Mouse (Mus musculus): ENCODE measurements around the gene Gm28308. TPM values are rescaled to one million over a fixed set of nuclear protein-coding genes. Genes with fewer than 3 reads are reported as not detected.

Gene Gm28308
- polyA plus RNA-seq, 1 experiment from 2014 or later: not detected

DNA sequence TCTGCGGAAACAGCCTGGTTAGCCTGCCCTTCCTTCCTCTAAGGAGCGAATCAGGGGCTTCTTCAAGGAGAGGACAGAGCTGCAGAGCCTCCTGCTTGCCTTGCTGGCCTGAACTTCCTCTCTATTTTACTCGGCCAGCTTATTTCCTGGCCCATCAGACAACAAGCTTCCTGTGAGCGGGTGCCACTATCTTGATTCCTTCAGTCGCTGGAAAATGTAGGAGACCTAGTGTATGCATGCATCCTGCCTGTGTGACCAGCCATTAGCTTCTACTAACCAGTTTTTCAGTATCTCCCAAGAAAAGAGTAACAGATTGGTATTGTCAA lies 42.3 kb downstream of the Gm28308 start:
- ATAC-seq (replicated peaks; ENCODE audit: low FRiP score, low TSS enrichment, low read depth): no peak
- H3K4me3 ChIP-seq (ENCODE audit: low read depth, low read length): peak overlapping the region; percentile 59

GRCm38 (mm10) chr6:52170166-52170897 lies 42.8 kb downstream of the Gm28308 start:
- DNase-seq (ENCODE audit: low spot score) (peak; percentile 75), ATAC-seq (replicated peaks; ENCODE audit: low FRiP score, low TSS enrichment, low read depth) (no peak)
- H3K36me3 ChIP-seq (ENCODE audit: control insufficient read depth, insufficient read depth, low read length): no peaks in the 10 kb centered on the region
- 0 out of 2 replicates have a peak, but pooled peaks cover 8% of the 10 kb centered on the region for H3K27me3 ChIP-seq (replicated peaks; ENCODE audit: control insufficient read depth, insufficient read depth, low read length)
- H3K9me3 ChIP-seq (ENCODE audit: control insufficient read depth, low read length): no peaks in the 10 kb centered on the region
- peak overlapping the region; percentile 88 for H3K27ac ChIP-seq (ENCODE audit: low read depth)
- peak overlapping the region; percentile 87 for H3K9ac ChIP-seq (ENCODE audit: low read length)
- 28% methylated on average over 40 of the region's 40 CpGs for WGBS
- peaks cover 42% of the 10 kb centered on the region for H3K4me1 ChIP-seq (replicated peaks; ENCODE audit: control insufficient read depth, insufficient read depth, low read length)
- peak overlapping the region; percentile 59 for H3K4me3 ChIP-seq (ENCODE audit: low read depth, low read length)
- peak overlapping the region; percentile 70 for H3K4me2 ChIP-seq (ENCODE audit: low read length)

More for the DNA sequence above, 42.3 kb downstream of the Gm28308 start:
- Histone ChIP-seq H3K4me2 (ENCODE audit: low read length) (peak overlapping the region; percentile 70), H3K4me1 (replicated peaks; ENCODE audit: control insufficient read depth, insufficient read depth, low read length) (peaks cover 38% of the 10 kb centered on the region), H3K36me3 (ENCODE audit: control insufficient read depth, insufficient read depth, low read length) (no peaks in the 10 kb centered on the region), H3K27ac (ENCODE audit: low read depth) (peak overlapping the region; percentile 88), H3K9ac (ENCODE audit: low read length) (peak overlapping the region; percentile 87), H3K9me3 (ENCODE audit: control insufficient read depth, low read length) (no peaks in the 10 kb centered on the region), H3K27me3 (replicated peaks; ENCODE audit: control insufficient read depth, insufficient read depth, low read length) (0 out of 2 replicates have a peak, but pooled peaks cover 8% of the 10 kb centered on the region)
- WGBS: 43% methylated on average over 5 of the region's 5 CpGs
- DNase-seq (ENCODE audit: low spot score): no peak

GRCm38 (mm10) chr6:52169499-52170165 lies 43.5 kb downstream of the Gm28308 start:
- peak; percentile 67 for DNase-seq (ENCODE audit: low spot score)
- peak overlapping the region; percentile 59; the same call in 1 of the 2 replicates for H3K4me3 ChIP-seq (ENCODE audit: low read depth, low read length)
- ATAC-seq (replicated peaks; ENCODE audit: low FRiP score, low TSS enrichment, low read depth): no peak
- H3K27me3 ChIP-seq (replicated peaks; ENCODE audit: control insufficient read depth, insufficient read depth, low read length): 0 out of 2 replicates have a peak, but pooled peaks cover 8% of the 10 kb centered on the region
- H3K9ac ChIP-seq (ENCODE audit: low read length): peak overlapping the region; percentile 87
- H3K4me2 ChIP-seq (ENCODE audit: low read length): peak overlapping the region; percentile 70
- H3K9me3 ChIP-seq (ENCODE audit: control insufficient read depth, low read length): no peaks in the 10 kb centered on the region
- peak overlapping the region; percentile 88 for H3K27ac ChIP-seq (ENCODE audit: low read depth)
- 33% methylated on average over 16 of the region's 16 CpGs for WGBS
- peaks cover 47% of the 10 kb centered on the region for H3K4me1 ChIP-seq (replicated peaks; ENCODE audit: control insufficient read depth, insufficient read depth, low read length)
- no peaks in the 10 kb centered on the region for H3K36me3 ChIP-seq (ENCODE audit: control insufficient read depth, insufficient read depth, low read length)

- Histone ChIP-seq H3K4me2 (ENCODE audit: low read length) (peak overlapping the region; percentile 70), H3K4me1 (replicated peaks; ENCODE audit: control insufficient read depth, insufficient read depth, low read length) (peaks cover 45% of the 10 kb centered on the region), H3K9me3 (ENCODE audit: control insufficient read depth, low read length) (no peaks in the 10 kb centered on the region), H3K9ac (ENCODE audit: low read length) (peak overlapping the region; percentile 87), H3K4me3 (ENCODE audit: low read depth, low read length) (peak overlapping the region; percentile 59), H3K27me3 (replicated peaks; ENCODE audit: control insufficient read depth, insufficient read depth, low read length) (0 out of 2 replicates have a peak, but pooled peaks cover 8% of the 10 kb centered on the region), H3K36me3 (ENCODE audit: control insufficient read depth, insufficient read depth, low read length) (no peaks in the 10 kb centered on the region), H3K27ac (ENCODE audit: low read depth) (peak overlapping the region; percentile 95)
- ATAC-seq (replicated peaks; ENCODE audit: low FRiP score, low TSS enrichment, low read depth): no peak
- peak; percentile 74 for DNase-seq (ENCODE audit: low spot score)
- WGBS: 21% methylated on average over 42 of the region's 42 CpGs
Measured at GRCm38 (mm10) chr6:52168191-52169055, 44.7 kb downstream of the Gm28308 start.

- H3K9ac ChIP-seq (ENCODE audit: low read length): peak overlapping the region; percentile 87
- peak overlapping the region; percentile 59 for H3K4me3 ChIP-seq (ENCODE audit: low read depth, low read length)
- H3K9me3 ChIP-seq (ENCODE audit: control insufficient read depth, low read length): no peaks in the 10 kb centered on the region
- H3K4me2 ChIP-seq (ENCODE audit: low read length): peak overlapping the region; percentile 70
- H3K4me1 ChIP-seq (replicated peaks; ENCODE audit: control insufficient read depth, insufficient read depth, low read length): peaks cover 48% of the 10 kb centered on the region
- H3K27me3 ChIP-seq (replicated peaks; ENCODE audit: control insufficient read depth, insufficient read depth, low read length): 0 out of 2 replicates have a peak, but pooled peaks cover 8% of the 10 kb centered on the region
- no peak for ATAC-seq (replicated peaks; ENCODE audit: low FRiP score, low TSS enrichment, low read depth)
- peak; percentile 72 for DNase-seq (ENCODE audit: low spot score)
- H3K27ac ChIP-seq (ENCODE audit: low read depth): peak overlapping the region; percentile 95
- peaks cover 3% of the 10 kb centered on the region; the same call in 1 of the 2 replicates for H3K36me3 ChIP-seq (ENCODE audit: control insufficient read depth, insufficient read depth, low read length)
- WGBS: 34% methylated on average over 14 of the region's 14 CpGs
Measured at GRCm38 (mm10) chr6:52167736-52168161, 45.4 kb downstream of the Gm28308 start.

- 51% methylated on average over 1 of the region's 1 CpGs for WGBS
- H3K9me3 ChIP-seq (ENCODE audit: control insufficient read depth, low read length): no peaks in the 10 kb centered on the region
- H3K4me1 ChIP-seq (replicated peaks; ENCODE audit: control insufficient read depth, insufficient read depth, low read length): peaks cover 48% of the 10 kb centered on the region
Measured at GRCm38 (mm10) chr6:52167176-52167575, 46.0 kb downstream of the Gm28308 start.

DNA sequence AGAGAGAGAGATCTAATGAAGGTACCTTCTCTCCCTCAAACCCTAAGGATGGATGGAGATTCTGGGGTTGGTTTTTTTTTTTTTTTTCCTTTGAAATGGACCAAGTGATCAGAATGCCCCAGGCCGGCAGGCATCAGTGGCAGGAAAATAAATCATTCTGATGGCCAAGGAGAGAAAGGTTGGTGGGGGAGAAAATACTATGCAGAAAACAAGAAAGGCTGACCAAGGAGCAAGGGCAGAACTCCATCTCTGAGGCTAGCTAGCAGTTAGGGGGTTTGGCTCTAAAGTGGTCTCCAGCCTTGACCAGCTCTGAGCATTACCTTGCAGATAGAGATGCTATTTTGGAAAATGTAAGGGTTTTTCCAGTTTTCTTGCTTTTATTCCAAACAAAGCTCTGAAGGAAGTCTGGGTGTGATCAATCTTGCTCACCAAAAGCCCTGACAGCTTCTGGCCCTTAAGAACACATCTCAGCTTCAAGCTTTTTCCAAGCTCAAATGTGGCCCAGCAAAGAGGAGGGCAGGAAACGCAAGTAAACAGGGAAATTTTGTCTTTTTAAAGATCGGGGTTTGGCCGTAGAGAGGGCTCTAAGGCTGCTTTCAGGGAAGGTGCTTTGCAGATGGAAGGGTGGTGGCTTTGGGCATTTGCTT lies 46.6 kb downstream of the Gm28308 start:
- peak overlapping the region; percentile 95 for H3K27ac ChIP-seq (ENCODE audit: low read depth)
- WGBS: 33% methylated on average over 4 of the region's 4 CpGs
- peak overlapping the region; percentile 59 for H3K4me3 ChIP-seq (ENCODE audit: low read depth, low read length)
- ATAC-seq (replicated peaks; ENCODE audit: low FRiP score, low TSS enrichment, low read depth) (no peak), DNase-seq (ENCODE audit: low spot score) (peak; percentile 71)
- no peaks in the 10 kb centered on the region for H3K9me3 ChIP-seq (ENCODE audit: control insufficient read depth, low read length)
- peak overlapping the region; percentile 70 for H3K4me2 ChIP-seq (ENCODE audit: low read length)
- peaks cover 4% of the 10 kb centered on the region; the same call in 1 of the 2 replicates for H3K36me3 ChIP-seq (ENCODE audit: control insufficient read depth, insufficient read depth, low read length)
- 0 out of 2 replicates have a peak, but pooled peaks cover 8% of the 10 kb centered on the region for H3K27me3 ChIP-seq (replicated peaks; ENCODE audit: control insufficient read depth, insufficient read depth, low read length)
- H3K9ac ChIP-seq (ENCODE audit: low read length): peak overlapping the region; percentile 87
- H3K4me1 ChIP-seq (replicated peaks; ENCODE audit: control insufficient read depth, insufficient read depth, low read length): peaks cover 44% of the 10 kb centered on the region

More at GRCm38 (mm10) chr6:52167176-52167575, 46.0 kb downstream of the Gm28308 start:
- Histone ChIP-seq H3K4me2 (ENCODE audit: low read length) (peak overlapping the region; percentile 70), H3K4me3 (ENCODE audit: low read depth, low read length) (peak overlapping the region; percentile 59; the same call in 1 of the 2 replicates), H3K27ac (ENCODE audit: low read depth) (peak overlapping the region; percentile 95), H3K27me3 (replicated peaks; ENCODE audit: control insufficient read depth, insufficient read depth, low read length) (0 out of 2 replicates have a peak, but pooled peaks cover 8% of the 10 kb centered on the region), H3K36me3 (ENCODE audit: control insufficient read depth, insufficient read depth, low read length) (peaks cover 4% of the 10 kb centered on the region; the same call in 1 of the 2 replicates), H3K9ac (ENCODE audit: low read length) (peak overlapping the region; percentile 87)
- DNase-seq (ENCODE audit: low spot score): no peak
- no peak for ATAC-seq (replicated peaks; ENCODE audit: low FRiP score, low TSS enrichment, low read depth)

All from intestine, embryonic 14.5 days (tissue).